Mouse (Mus musculus): Measurements from ENCODE around the gene Nr1i2.
"Not testable (repeated sequence)": the region's sequence is repeated elsewhere in the genome, so short reads cannot be mapped to it uniquely, and the experiment has no call there.

Nr1i2 gene

GRCm38 (mm10) chr16:38222491-38222890 lies 72.1 kb downstream of the Nr1i2 start:
- not testable (repeated sequence) for DNase-seq (ENCODE audit: extremely low read depth, low read depth, low spot score)

DNA sequence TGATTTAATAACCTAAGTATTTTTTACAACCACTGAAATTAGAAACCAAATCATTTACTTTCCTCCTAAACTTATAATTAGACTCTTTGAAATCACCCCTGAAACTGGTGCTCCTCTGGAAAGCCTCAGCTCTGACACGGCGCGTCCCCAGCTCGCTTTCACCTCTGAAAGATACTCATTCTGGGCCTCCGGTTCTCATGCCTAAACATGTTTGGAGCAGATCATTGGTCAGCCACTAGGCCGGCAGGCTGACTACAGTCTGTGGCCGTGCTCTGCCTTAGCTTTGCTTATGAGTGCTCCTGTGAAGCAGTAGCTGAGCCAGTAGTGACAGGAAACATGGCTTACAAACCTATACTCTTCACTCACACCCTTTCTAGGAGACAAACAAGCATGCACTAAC lies 89.4 kb downstream of the Nr1i2 start:
- no peak for DNase-seq (ENCODE audit: extremely low read depth, low read depth, low spot score)
